Mouse (Mus musculus): Measurements from ENCODE around the gene Klhdc8a.

DNA sequence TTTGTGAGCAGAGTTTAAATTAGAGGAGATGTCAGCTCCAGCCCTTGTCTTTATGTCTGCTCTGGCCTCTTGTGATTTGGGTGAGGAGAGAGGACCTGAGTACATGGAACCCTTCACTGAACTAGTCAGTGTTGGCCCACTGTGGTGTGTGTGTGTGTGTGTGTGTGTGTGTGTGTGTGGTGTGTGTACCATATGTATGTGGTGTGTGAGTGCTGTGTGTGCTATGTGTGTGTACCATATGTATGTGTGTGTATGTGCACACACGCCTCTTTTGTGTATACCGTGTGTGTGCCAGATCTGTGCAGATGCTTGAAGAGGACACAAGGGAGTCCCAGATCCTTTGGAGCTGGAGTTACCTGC lies 16.3 kb upstream of the Klhdc8a start:
- TF ChIP-seq POLR2A (IDR thresholded peaks at IDR 0.05; ENCODE audit: low read depth, low read length) (no peak), CTCF (IDR thresholded peaks at IDR 0.05; ENCODE audit: borderline replicate concordance, insufficient read depth, low read length) (no peak)

Data from embryonic fibroblast, embryonic 13.5 days (primary cell).